In genomic region chr8:56564399-56565047, GRCm38 (mm10) we compare ENCODE assay signal across 16 mouse cellular contexts. TPM values are rescaled to one million over a fixed set of nuclear protein-coding genes. Genes with fewer than 3 reads are reported as not detected.
DNase-seq lines count a peak whose midpoint lies in the region; ATAC-seq and TF ChIP-seq lines count a peak whose summit lies in the region.
"Had no signal": no experiment of that assay in that cellular context is flagged by ENCODE, and none has a peak within 500 bp of the region (broad histone marks: within the 10 kb centered on the region; RNA-seq: fewer than 3 reads in every experiment).

No protein-coding gene starts in this region.

- H3K27ac ChIP-seq in kidney, embryonic 15.5 days: no peak overlapping the region
- no peak overlapping the region for H3K27ac ChIP-seq in cerebellum, adult 2 months (ENCODE audit: insufficient read depth, low read length)
- no peak overlapping the region for H3K27ac ChIP-seq in hindbrain, embryonic 12.5 days
- H3K27ac ChIP-seq in forebrain, embryonic 16.5 days (ENCODE audit: low read length): no peak overlapping the region
- H3K27ac ChIP-seq: embryonic facial prominence, embryonic 10.5 days; forebrain, embryonic 15.5 days; hindbrain, embryonic 15.5 days; kidney, postnatal 0 days had no signal

- no peaks in the 10 kb centered on the region for H3K27me3 ChIP-seq in kidney, embryonic 15.5 days
- no peaks in the 10 kb centered on the region for H3K27me3 ChIP-seq in cerebellum, adult 2 months (ENCODE audit: control insufficient read depth, insufficient read depth, low read length)
- no peaks in the 10 kb centered on the region for H3K27me3 ChIP-seq in hindbrain, embryonic 12.5 days
- H3K27me3 ChIP-seq in forebrain, embryonic 16.5 days (replicated peaks; ENCODE audit: control insufficient read depth, insufficient read depth, low read length): no peaks in the 10 kb centered on the region
- H3K27me3 ChIP-seq: forebrain, embryonic 15.5 days; hindbrain, embryonic 15.5 days; megakaryocyte, embryonic 14.5 days had no signal

- 78% methylated on average over 4 of the region's 4 CpGs for WGBS in kidney, embryonic 15.5 days
- WGBS in cerebellum, adult 2 months: 54% methylated on average over 4 of the region's 4 CpGs
- WGBS in hindbrain, embryonic 12.5 days: 80% methylated on average over 4 of the region's 4 CpGs
- 83% methylated on average over 4 of the region's 4 CpGs for WGBS in forebrain, embryonic 16.5 days

- peak; percentile 37 for DNase-seq in kidney, adult 18-20 months
- peak; percentile 51 for DNase-seq in adrenal gland, postnatal 10 days
- peak; percentile 41 to 72 for DNase-seq in cerebellum, adult 2 months
- DNase-seq in kidney, postnatal 10 days: peak; percentile 12
- DNase-seq in thymus, postnatal 14 days: no peak
- DNase-seq: thymus, adult 2 months had no signal

- no peak overlapping the region for H3K4me3 ChIP-seq in kidney, embryonic 15.5 days (replicated peaks)
- H3K4me3 ChIP-seq in cerebellum, adult 2 months (replicated peaks; ENCODE audit: insufficient read depth, low read depth, low read length): no peak overlapping the region
- H3K4me3 ChIP-seq in hindbrain, embryonic 12.5 days: no peak overlapping the region
- H3K4me3 ChIP-seq in forebrain, embryonic 16.5 days (replicated peaks; ENCODE audit: low read length): no peak overlapping the region
- H3K4me3 ChIP-seq: embryonic facial prominence, embryonic 10.5 days; erythroblast, embryonic 14.5 days; forebrain, embryonic 15.5 days; hindbrain, embryonic 15.5 days; megakaryocyte, embryonic 14.5 days had no signal

- TF ChIP-seq CTCF in cerebellum, adult 2 months (IDR thresholded peaks at IDR 0.05; ENCODE audit: borderline replicate concordance, insufficient read depth, low read depth, low read length): no peak

- peaks cover 3% of the 10 kb centered on the region; the same call in 1 of the 2 replicates for H3K36me3 ChIP-seq in kidney, embryonic 15.5 days
- 0 out of 2 replicates have a peak, but pooled peaks cover 7% of the 10 kb centered on the region for H3K36me3 ChIP-seq in hindbrain, embryonic 12.5 days
- H3K36me3 ChIP-seq in forebrain, embryonic 16.5 days (ENCODE audit: control insufficient read depth, insufficient read depth): no peaks in the 10 kb centered on the region
- H3K36me3 ChIP-seq: embryonic facial prominence, embryonic 10.5 days; hindbrain, embryonic 15.5 days had no signal

- H3K9me3 ChIP-seq in kidney, embryonic 15.5 days (replicated peaks): no peaks in the 10 kb centered on the region
- no peaks in the 10 kb centered on the region for H3K9me3 ChIP-seq in hindbrain, embryonic 12.5 days (replicated peaks)
- H3K9me3 ChIP-seq in forebrain, embryonic 16.5 days (ENCODE audit: control insufficient read depth, low read length): no peaks in the 10 kb centered on the region
- H3K9me3 ChIP-seq: embryonic facial prominence, embryonic 10.5 days; forebrain, embryonic 15.5 days; hindbrain, embryonic 15.5 days; megakaryocyte, embryonic 14.5 days had no signal

- H3K4me1 ChIP-seq in kidney, embryonic 15.5 days: no peaks in the 10 kb centered on the region
- peaks cover 5% of the 10 kb centered on the region; the same call in 1 of the 2 replicates for H3K4me1 ChIP-seq in cerebellum, adult 2 months (ENCODE audit: control insufficient read depth, insufficient read depth, low read length)
- H3K4me1 ChIP-seq in hindbrain, embryonic 12.5 days: no peaks in the 10 kb centered on the region
- H3K4me1 ChIP-seq in forebrain, embryonic 16.5 days (replicated peaks; ENCODE audit: control insufficient read depth, insufficient read depth, low read length): no peaks in the 10 kb centered on the region
- H3K4me1 ChIP-seq: embryonic facial prominence, embryonic 10.5 days; forebrain, embryonic 15.5 days; hindbrain, embryonic 15.5 days had no signal

- H3K4me2 ChIP-seq in kidney, embryonic 15.5 days: no peak overlapping the region
- no peak overlapping the region for H3K4me2 ChIP-seq in hindbrain, embryonic 12.5 days (replicated peaks)
- no peak overlapping the region for H3K4me2 ChIP-seq in forebrain, embryonic 16.5 days (ENCODE audit: low read length)
- H3K4me2 ChIP-seq: forebrain, embryonic 15.5 days; hindbrain, embryonic 15.5 days; lung, embryonic 14.5 days had no signal

- ATAC-seq in kidney, embryonic 15.5 days (replicated peaks; ENCODE audit: low FRiP score): no peak
- no peak for ATAC-seq in hindbrain, embryonic 12.5 days (ENCODE audit: low FRiP score)
- no peak for ATAC-seq in forebrain, embryonic 16.5 days
- ATAC-seq: forebrain, embryonic 15.5 days had no signal

- no peak for TF ChIP-seq POLR2A in cerebellum, adult 2 months (IDR thresholded peaks at IDR 0.05; ENCODE audit: borderline replicate concordance, insufficient read depth, low read length)

- H3K9ac ChIP-seq in kidney, embryonic 15.5 days: no peak overlapping the region
- H3K9ac ChIP-seq in hindbrain, embryonic 12.5 days: no peak overlapping the region
- no peak overlapping the region for H3K9ac ChIP-seq in forebrain, embryonic 16.5 days (replicated peaks; ENCODE audit: low read depth, low read length)
- H3K9ac ChIP-seq: forebrain, embryonic 15.5 days; hindbrain, embryonic 15.5 days; lung, embryonic 14.5 days had no signal

RNA-seq across cellular contexts. Expression of gene Fbxo8, which starts 13.6 kb away (rescaled TPM):
- 45.8 and 46.5 TPM in 2 replicates for polyA plus RNA-seq in kidney, embryonic 15.5 days (2015; fragmentation: Nextera tagmentation; extraction: Ambion mirVana)
- 10 to 100 TPM; 48.8 to 54.9 TPM for total RNA-seq in adrenal gland, postnatal 10 days (2021)
- 40.9 and 48.7 TPM in 2 replicates for polyA plus RNA-seq in cerebellum, adult 2 months (2012; rRNA removed)
- polyA plus RNA-seq in hindbrain, embryonic 12.5 days (2016; fragmentation: Nextera tagmentation; extraction: Ambion mirVana): 31.3 and 37.4 TPM in 2 replicates
- 42.4 and 44.1 TPM in 2 replicates for polyA plus RNA-seq in forebrain, embryonic 16.5 days (2015; fragmentation: Nextera tagmentation; extraction: Ambion mirVana)

RNA-seq across cellular contexts. Expression of gene Cep44, which starts 13.7 kb away (rescaled TPM):
- polyA plus RNA-seq in kidney, embryonic 15.5 days (2015; fragmentation: Nextera tagmentation; extraction: Ambion mirVana): 40.1 and 40.8 TPM in 2 replicates
- total RNA-seq in adrenal gland, postnatal 10 days (2021): 10 to 100 TPM; 19.5 to 26.7 TPM
- polyA plus RNA-seq in cerebellum, adult 2 months (2012; rRNA removed): 22.3 and 24.8 TPM in 2 replicates
- polyA plus RNA-seq in hindbrain, embryonic 12.5 days (2016; fragmentation: Nextera tagmentation; extraction: Ambion mirVana): 32.9 and 34.0 TPM in 2 replicates
- polyA plus RNA-seq in forebrain, embryonic 16.5 days (2015; fragmentation: Nextera tagmentation; extraction: Ambion mirVana): 29.7 and 32.9 TPM in 2 replicates
